Mouse (Mus musculus) heart, postnatal 36 days (tissue): ENCODE measurements around the gene Bcap31. TPM values are rescaled to one million over a fixed set of nuclear protein-coding genes. Genes with fewer than 3 reads are reported as not detected.
"Not testable (repeated sequence)": the region's sequence is repeated elsewhere in the genome, so short reads cannot be mapped to it uniquely, and the experiment has no call there.

Experiments
- DNase-seq, 2 experiments: peaks; one replicate each; pipeline ENCODE4 v3.0.0; 2021 to 2022
- intact Hi-C: fragments of 180-260 bp; cut with DNase I; formaldehyde crosslinking; loops from one replicate; pipeline ENCODE4 v1.15.1; 2025
- total RNA-seq, 2 experiments: library from RNA; stranded (reverse); gene quantifications; 2 replicates each; pipeline ENCODE4 v1.2.3; 2021

Bcap31 gene
- total RNA-seq: 10 to 100 TPM; 74.2 to 83.4 TPM

- peak; percentile 91 to 93 for DNase-seq
- intact Hi-C loops: loop anchor here (5.0 kb wide), 1 partner anchor 201 kb away; no protein-coding TSS in a partner anchor
Measured at GRCm38 (mm10) chrX:73716109-73716661, at the start of gene Bcap31, which contains the start of gene Abcd1. Bcap31 (minus strand) TSS chrX:73716175. Abcd1 (plus strand) TSS chrX:73716597.

GRCm38 (mm10) chrX:73765311-73765710 is 49.3 kb upstream of the Bcap31 start:
- intact Hi-C loops: no loop called here
- peak; percentile 49 to 54 for DNase-seq

- DNase-seq: no peak
- intact Hi-C loops: no loop called here
Measured at GRCm38 (mm10) chrX:73758611-73759290, 42.8 kb upstream of the Bcap31 start.

GRCm38 (mm10) chrX:73756334-73757140 is 40.6 kb upstream of the Bcap31 start, which contains the start of gene Plxnb3:
Plxnb3 (plus strand) TSS chrX:73757090.
- DNase-seq: no peak
- intact Hi-C loops: no loop called here

GRCm38 (mm10) chrX:73748977-73749376 is 33.0 kb upstream of the Bcap31 start:
- intact Hi-C loops: no loop called here
- no peak for DNase-seq

GRCm38 (mm10) chrX:73744774-73745481 is 29.0 kb upstream of the Bcap31 start:
- intact Hi-C loops: no loop called here
- no peak for DNase-seq

- intact Hi-C loops: not testable (repeated sequence)
Measured at GRCm38 (mm10) chrX:73739841-73740240, 23.9 kb upstream of the Bcap31 start.

GRCm38 (mm10) chrX:73739151-73739550 is 23.2 kb upstream of the Bcap31 start:
- intact Hi-C loops: no loop called here
- DNase-seq: no peak

More at GRCm38 (mm10) chrX:73739841-73740240, 23.9 kb upstream of the Bcap31 start:
- DNase-seq: not testable (repeated sequence)

- intact Hi-C loops: no loop called here
- DNase-seq: no peak
Measured at GRCm38 (mm10) chrX:73738155-73738554, 22.2 kb upstream of the Bcap31 start.

GRCm38 (mm10) chrX:73730908-73731307 is 14.9 kb upstream of the Bcap31 start:
- intact Hi-C loops: no loop called here
- DNase-seq: no peak

- DNase-seq: peak; percentile 42
- intact Hi-C loops: loop anchor here (2.0 to 5.0 kb wide), 2 partner anchors 70 to 198 kb away; no protein-coding TSS in a partner anchor
Measured at GRCm38 (mm10) chrX:73718686-73719362, 2.8 kb upstream of the Bcap31 start.

- peak; percentile 9 to 27 for DNase-seq
- intact Hi-C loops: loop anchor here (2.0 to 5.0 kb wide), 2 partner anchors 71 to 199 kb away; no protein-coding TSS in a partner anchor
Measured at GRCm38 (mm10) chrX:73718271-73718670, 2.3 kb upstream of the Bcap31 start.

- intact Hi-C loops: loop anchor here (2.0 to 5.0 kb wide), 2 partner anchors 71 to 200 kb away; no protein-coding TSS in a partner anchor
- peak; percentile 26 to 37 for DNase-seq
Measured at GRCm38 (mm10) chrX:73717667-73718066, 1.7 kb upstream of the Bcap31 start.

GRCm38 (mm10) chrX:73716709-73717545 is 952 bp upstream of the Bcap31 start:
- intact Hi-C loops: loop anchor here (5.0 kb wide), 1 partner anchor 200 kb away; no protein-coding TSS in a partner anchor

GRCm38 (mm10) chrX:73715476-73716108 is 383 bp downstream of the Bcap31 start:
- DNase-seq: peak; percentile 13 to 31
- intact Hi-C loops: loop anchor here (2.0 to 5.0 kb wide), 2 partner anchors 45 to 202 kb away; no protein-coding TSS in a partner anchor

More at GRCm38 (mm10) chrX:73716709-73717545, 952 bp upstream of the Bcap31 start:
- DNase-seq: peak in 1 of 2 experiments; percentile 15

- intact Hi-C loops: no loop called here
- DNase-seq: no peak
Measured at GRCm38 (mm10) chrX:73700472-73700871, 15.5 kb downstream of the Bcap31 start.

- intact Hi-C loops: no loop called here
- DNase-seq: peak; percentile 54 to 58
Measured at GRCm38 (mm10) chrX:73690917-73691629, 24.9 kb downstream of the Bcap31 start.
